Mouse (Mus musculus) erythroblast, adult 5-6 weeks (primary cell): Measurements from ENCODE around the gene Xylt1. TPM values are rescaled to one million over a fixed set of nuclear protein-coding genes. Genes with fewer than 3 reads are reported as not detected.

Source experiments
- ATAC-seq: replicated peaks from 2 replicates; pipeline ENCODE4 v1.8.0; 2016; ENCODE audit warnings: moderate number of reproducible peaks, mild to moderate bottlenecking, moderate TSS enrichment, inconsistent platforms; ENCODE audit not compliant: poor library complexity, low FRiP score, severe bottlenecking
- total RNA-seq, 2 experiments: library from RNA; stranded (forward) in 1 of 2; stranded (reverse) in 1 of 2; fragments of 150-400 nt in 1 of 2; fragments of 200-764, 138-1000 nt in 1 of 2; gene quantifications; 2 replicates each; pipeline versions ENCODE4 v1.2.3 to v1.2.4; 2015 to 2017; ENCODE audit warnings: low replicate concordance in 2 of 2

Gene Xylt1
- total RNA-seq, 2 experiments from 2014 or later = 3.0 to 5.0 TPM

DNA sequence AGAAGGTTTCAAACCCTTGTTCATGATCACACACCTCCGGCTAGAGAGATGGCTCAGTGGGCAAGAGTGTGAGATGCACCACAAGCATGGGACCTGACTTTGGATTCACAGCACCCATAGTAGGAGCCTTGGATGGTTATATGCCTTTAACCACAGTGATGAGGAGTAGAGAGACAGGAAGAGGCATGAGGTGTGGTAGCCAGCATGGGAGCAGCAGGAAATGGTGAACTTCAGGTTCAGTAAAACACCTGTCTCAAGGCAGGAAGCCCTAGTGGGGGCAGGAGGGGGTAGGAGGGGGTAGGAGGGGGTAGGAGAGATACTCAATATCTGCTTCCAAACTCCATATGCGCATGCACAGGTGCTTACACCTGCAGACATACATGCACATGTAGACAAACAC, 257.2 kb downstream of the Xylt1 start:
- ATAC-seq = no peak

DNA sequence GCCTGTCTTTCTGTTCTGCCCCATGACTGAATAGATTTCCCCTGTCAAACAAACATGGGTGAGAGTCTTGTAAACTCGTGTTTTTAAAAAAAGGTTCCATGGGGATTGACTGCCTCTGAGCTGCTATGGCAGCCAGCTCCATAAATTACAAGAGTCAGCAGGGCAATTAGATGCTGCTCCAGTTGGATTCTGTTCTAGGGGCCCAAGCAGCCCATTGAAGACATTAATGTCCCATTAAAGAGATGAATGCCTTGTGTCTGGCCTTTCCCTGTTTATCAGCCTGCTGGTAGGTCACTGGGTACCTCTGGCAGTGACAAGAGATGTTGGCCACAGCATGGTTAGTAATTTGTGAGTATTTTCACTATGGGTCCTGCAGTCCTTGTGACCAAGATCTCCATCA, 271.9 kb downstream of the Xylt1 start:
- no peak for ATAC-seq

DNA sequence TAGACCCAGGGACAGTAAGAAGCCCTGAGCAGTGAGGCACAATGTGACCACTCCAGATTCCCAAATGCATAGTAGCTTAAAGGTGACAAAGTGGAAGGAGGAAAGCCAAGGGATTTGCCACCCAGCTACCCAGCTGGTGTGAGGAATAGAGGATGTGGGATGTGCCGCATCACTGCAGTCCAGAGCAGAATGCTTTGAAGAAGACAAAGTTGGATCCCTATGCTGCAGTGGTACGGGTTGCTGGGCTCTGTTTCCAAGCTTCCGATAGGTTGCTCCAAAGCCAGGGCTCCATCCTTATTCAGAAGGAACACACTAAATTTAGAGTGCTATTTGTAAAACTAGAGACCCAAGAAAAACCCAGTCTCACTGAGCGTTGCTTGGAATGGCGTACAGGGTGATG, 275.0 kb downstream of the Xylt1 start:
- no peak for ATAC-seq

DNA sequence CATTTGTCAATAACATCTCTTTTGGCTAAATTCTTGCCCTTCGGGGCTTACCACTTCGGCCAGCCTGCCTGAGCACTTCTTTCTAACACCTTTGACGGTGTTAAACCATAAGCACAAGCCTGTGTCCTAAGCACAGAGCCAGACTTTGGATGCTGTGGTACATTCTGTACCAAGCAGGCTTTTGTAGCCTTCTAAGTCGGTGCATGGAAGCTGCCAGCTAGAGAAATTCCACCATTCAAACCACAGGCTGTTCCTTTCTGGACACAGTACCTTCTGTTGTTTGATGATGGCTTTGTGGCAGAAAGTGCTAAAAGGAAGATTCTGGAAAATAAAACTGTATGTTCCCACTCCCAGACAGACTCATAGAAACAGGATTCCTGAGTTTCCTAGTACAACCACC, 277.4 kb downstream of the Xylt1 start:
- no peak for ATAC-seq

DNA sequence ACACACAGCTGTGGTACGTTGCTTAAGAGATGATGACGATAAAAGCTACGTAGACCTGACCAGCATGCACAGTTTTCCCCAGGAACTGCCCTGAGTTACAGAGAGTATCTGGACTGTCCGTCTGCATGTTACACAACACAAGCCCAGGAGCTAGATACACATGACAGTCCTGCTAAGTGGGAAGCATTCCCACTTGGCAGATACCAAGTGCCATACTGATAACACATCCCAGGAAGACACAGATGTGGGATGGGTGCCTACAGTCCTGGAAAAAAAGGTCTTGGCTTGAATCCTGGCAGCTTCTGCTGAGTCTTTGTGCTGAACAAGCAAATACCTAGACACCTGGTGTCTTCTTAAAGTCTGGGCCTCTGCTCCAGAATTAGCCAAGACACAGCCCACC, 278.0 kb downstream of the Xylt1 start:
- no peak for ATAC-seq

DNA sequence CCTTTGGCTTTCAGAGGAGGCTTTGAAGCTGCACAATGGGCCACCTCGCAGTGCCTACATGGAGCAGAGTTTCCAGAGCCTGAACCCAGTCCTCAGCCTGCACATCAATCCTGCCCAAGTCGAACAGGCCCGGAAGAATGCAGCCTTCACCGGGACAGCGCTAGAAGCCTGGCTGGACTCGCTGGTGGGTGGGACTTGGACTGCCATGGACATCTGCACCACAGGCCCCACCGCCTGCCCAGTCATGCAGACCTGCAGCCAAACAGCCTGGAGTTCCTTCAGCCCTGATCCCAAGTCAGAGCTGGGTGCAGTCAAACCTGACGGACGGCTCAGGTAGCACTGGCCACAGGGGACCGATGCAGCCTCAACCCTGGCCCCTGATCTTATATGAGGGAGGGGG, 286.5 kb downstream of the Xylt1 start:
- no peak for ATAC-seq

DNA sequence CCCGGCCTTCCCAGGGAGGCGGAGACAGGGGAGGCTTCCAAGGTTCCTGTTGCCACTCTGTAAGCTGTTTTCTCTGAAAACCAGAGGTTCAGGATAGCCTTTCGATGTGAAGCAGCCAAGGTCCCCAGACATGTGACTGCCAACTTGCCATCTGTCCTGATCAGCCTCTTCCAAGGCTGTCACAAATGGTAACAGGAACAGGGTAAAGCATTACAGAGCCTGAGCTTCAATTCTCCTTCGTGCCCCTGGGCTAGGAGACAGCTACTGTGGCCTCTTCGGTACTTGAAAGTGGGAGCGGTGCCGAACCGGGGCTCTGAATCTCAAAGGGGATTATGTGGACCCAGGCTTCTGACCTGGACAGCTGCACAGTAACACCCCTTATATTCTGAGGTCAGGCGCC, 287.4 kb downstream of the Xylt1 start:
- no peak for ATAC-seq

DNA sequence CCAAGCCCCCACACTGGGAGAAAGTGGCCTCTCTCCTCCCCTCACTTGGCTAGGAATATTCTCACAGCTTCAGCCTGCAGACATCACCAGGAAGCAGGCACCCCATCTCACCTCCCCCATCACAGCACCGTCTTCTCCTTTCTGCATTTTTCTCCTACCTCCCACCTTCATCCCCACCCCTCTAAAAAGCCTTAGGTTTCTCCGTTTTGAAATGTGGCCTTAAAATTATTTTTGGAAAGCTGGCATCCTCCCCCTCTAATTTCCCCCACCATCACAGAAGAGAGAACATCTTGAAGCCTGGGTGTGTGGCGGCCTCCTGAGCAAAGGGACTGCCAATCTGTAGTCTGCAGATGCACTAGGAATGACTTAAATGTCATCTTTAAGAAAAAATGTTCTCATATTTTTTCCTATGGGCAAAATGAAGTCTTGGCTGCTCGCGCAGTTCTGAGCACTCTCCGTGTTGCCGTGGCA, 291.4 kb downstream of the Xylt1 start:
- ATAC-seq = no peak

DNA sequence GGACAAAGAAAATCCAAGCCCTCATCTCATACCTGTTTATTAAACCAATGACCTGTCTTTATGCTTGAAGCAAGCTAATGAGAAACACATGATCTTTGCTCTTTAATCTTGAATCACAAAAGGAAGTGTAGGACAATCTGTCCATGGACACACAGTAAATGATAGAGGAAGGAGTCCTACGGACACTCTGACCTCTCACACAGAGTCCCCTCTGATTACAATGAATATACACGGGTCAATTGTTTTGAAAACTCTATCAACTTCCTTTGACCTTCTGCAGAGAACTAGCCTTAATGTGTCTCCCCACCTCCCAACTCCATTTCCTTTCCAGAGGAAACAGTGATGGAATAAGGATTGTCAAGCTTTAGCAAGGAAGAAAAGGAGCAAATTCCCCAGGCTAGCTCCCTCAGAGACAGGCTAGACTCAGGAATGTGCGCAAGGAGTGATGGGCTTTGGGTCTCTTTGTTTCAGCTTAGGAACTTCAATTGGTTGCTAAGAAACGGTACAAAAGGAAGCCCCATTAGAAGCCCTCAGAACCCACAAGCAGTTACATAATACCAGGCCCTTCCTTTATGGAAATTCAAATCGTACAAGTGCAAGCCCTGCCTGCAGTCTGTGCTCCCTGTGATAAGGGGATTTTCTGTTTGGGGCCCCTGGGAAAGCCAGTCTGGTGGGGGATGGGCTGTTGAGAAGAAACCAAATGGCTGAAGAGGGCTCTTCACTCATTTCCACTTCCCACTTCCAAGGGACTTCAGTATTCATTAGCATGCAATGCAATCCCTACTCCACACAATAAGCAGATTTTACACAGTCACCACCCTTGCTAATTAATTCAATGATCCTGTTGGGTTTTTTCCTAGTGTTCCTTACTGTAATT, 305.6 kb downstream of the Xylt1 start:
- ATAC-seq = no peak

DNA sequence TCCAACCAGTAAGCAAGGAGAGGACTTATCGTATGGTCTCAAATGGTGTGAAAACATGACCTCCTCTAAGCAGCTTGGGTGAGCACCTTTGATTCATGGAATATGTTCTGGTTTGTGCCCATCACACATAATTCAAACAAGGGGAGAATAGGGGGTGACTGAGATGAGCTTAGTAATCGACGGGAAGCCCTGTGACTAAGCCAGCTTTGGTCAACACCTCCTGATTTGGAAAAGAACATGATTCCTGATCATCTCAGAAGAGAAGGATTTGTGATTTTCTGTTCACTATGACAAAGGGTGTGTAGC, 306.2 kb downstream of the Xylt1 start:
- no peak for ATAC-seq

DNA sequence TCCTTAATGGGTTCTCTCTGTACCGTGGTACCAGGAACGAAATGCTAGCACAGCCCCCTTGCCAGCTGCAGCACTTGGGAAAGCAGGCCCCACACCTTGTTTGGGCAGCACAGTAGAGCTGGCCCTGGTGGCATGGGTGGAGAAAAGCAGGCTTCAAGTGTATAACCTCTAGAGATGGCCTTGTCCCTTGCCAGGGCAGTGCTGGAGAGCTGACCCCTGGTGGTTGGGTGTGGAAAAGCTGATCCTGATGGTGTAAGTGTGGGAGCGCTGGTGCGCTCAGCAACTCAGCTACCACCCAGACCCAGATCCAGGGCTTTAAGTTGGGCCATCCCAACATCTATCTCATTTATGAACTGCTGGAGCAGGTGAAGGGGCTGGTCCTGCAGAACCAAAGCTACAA, 314.8 kb downstream of the Xylt1 start:
- ATAC-seq = no peak

DNA sequence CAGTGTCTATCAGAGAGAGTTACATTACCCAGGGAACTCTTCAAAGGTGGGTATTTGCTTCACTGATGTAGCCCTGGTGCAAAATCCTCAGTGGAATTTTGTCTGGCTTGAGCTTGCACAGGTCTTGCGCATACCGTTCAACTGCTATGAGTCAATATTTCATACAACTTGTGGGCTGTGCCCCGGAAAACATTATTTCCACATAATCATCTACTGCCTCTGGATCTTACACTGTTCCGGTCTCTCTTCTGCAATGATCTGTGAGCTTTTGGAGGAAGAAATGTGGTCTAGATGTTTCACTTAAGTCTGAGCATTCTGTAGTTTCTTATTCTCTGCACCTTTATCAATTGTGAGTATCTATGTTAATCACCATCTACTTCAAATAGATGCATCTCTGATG, 316.9 kb downstream of the Xylt1 start:
- no peak for ATAC-seq

DNA sequence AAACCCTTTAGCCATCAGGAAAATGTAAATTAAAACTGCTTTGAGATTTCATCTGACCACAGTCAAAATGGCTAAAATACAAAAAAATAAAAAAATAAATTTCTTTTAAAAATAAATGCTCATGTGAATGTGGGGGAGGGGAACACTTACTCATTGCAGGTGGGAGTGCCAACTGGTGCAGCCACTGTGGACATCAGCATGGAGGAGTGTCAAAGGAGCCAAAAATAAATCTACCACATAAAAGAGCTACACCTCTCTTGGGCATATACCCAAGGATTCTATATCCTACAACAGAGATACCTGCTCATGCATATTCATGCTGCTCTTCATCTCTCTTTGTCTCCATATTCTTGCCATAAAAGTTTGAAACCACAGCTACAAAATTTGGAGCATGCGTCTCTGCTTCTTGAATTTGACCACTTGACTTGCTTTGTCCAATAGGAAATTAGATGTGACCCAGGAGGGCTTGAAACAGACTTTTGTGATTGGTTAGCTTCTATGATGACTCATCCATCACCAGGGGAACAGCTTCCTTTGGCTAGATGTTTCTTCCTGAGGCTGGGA, 317.9 kb downstream of the Xylt1 start:
- ATAC-seq = no peak

DNA sequence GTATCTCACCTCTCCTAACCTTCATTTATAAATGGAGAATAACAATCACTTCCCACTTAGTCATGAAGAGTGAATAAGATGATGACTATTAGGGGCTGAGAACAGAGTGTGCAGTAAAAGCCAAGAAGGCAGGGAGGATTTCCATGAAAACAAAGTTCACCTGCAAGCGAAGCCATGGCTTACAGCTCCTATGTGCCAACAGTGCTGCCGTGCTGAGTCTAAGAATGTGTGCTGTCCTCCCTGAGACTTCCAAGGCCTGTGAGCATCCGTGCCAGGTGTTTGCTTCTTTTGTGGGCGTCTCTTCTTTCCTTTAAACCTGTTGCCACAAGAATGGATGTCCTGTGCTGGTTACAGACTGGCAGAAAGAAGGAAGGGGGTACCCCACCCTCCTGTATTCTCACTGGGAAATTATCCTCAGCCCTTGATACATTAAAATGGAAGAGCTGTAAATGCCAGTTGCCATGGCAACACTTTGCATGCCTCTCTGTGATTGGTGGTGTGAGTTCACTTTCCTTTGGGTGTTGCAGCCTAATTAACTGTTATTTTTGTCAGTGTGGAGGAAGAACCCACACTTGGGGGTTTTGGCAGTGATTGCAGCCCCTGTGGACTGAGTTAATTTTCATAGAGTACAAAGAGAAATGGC, 318.7 kb downstream of the Xylt1 start:
- no peak for ATAC-seq

DNA sequence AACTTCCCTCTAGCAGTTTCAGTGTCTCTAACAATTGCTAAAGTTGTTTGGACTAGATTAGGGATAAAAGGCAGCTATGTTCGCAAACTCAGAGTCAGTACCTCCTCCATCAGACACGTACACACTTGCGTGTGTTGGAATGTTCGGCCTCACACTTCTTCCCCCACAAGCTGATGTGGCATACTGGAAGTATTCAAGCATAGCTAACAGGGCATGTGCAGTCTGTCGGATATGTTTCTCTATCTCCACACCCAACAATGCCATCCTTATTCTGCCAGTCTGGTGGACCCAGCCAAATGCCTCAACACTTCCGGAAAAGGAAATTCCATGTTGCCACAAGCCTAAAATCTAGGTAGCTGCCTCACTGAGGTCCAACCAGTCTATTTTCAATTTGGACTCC, 319.3 kb downstream of the Xylt1 start:
- no peak for ATAC-seq

DNA sequence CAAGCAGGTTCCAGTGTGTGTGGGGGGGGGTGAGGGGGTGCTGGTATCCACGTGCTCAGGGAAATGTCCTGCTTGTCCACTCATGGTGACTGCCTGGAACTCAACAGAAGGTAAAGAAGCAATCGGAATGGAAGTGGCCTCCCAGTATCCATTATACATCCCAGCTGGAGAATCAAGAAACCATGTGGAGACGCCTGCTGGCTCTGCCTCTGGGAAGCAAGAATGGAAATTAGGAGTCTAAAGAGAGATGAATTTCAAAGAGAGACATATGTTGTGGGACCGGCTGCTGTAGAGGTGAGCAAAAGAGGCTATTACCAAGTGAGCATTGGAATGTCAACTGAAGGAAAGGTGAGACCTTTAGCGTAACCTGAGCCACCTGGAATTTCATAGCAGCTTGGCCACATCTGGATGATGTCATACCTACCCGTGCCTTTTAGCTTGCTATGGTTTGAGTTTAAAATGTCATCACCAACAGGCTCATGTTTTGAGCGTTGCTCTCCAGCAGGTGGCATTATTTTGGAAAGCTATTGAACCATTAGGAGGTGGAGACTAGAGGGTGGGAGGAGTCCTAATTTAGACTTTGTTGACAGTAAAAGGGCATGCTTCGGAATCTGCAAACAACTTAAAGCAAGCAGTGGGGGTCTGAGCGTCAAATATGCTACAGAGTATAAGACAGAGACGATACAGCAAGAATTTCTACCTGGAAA, 329.3 kb downstream of the Xylt1 start:
- ATAC-seq = no peak

DNA sequence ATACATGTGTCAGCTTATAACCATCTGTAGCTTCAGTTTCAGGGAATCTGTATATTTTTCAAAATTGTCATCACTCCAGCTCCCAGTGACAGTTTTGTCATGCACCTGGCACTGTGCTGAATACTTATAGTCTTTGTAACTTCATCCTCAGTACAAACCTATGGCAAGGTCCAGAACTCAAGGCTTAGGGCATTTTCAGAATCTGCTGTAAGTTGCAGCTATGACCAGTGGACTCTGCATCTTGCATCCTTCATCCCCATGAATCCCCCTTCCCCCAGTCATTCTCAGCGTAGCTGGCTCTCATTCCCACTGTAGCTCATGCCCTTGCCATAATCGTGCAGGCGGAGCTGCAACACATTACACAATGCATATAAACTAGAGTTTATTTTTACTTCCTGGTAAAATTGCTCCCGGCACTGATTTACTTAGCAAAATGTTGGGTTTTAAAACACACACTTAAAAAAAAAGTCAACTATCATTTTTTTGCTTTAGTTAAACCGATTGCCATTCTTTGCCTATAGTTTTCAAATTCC, 336.2 kb downstream of the Xylt1 start:
- ATAC-seq = no peak

DNA sequence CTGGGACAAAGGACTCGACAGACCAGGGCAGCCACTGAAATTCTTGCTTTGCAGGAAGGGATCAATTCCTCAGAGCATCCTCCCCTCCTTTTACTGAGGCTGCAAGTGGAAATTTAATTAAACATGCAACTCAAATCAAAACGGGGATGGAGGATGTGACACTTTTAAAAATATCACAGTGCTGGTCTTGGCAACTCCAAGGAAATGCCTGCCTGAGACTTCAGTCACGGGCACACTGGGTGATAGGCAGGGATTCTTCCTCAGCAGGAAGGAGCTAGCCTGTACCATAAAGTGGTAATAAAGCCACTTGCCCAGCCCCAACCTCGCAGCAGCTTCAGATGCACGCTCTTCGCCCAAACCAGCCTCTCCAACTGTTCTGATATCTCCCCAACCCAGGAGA, 339.6 kb downstream of the Xylt1 start:
- ATAC-seq = no peak
